Mouse (Mus musculus) layer of hippocampus, adult 9-10 months (tissue): ENCODE results near the gene Cpne9.
A peak's percentile ranks its signal among the peaks of the same experiment; 100 is the strongest.
"Not testable (repeated sequence)": the region's sequence is repeated elsewhere in the genome, so short reads cannot be mapped to it uniquely, and the experiment has no call there.

ENCODE experiments used
- DNase-seq: peaks from one replicate; pipeline ENCODE4 v3.0.0; 2022; ENCODE audit warnings: low spot score

Cpne9 gene

DNA sequence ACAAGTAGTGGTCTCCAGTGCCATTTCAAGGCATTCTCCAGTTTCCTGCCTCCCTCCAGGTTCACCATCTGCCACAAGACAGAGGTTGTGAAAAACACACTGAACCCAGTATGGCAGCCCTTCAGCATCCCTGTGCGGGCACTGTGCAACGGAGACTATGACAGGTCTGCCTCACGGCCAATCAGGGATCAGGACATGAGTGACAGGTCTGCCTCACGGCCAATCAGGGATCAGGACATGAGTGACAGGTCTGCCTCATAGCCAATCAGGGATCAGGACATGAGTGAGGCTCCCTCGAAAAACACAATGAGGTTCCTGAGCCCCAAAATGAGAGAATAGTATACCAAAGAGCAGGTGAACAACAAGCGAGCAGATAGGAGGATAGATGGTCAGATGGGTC lies 8.2 kb downstream of the Cpne9 start:
- DNase-seq = no peak

DNA sequence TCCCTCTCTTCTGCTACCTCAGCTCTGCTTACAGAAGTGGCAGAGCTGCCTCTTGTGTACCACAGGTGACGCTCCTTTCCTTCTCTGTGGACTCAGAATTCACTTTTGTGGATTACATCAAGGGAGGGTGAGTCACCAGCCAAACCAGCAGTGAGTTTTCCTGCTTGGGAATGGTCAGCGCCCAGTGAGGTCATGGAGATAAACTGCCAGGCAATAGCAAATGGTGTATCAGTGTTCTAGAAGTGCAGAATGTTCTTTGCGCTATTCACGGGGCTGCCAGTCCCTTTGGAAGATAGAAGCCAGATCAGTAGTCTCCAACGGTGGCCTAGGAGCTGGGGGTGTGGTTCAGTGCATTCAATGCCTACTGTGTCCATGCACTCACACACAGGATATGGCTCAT lies 10.8 kb downstream of the Cpne9 start:
- no peak for DNase-seq

- DNase-seq = no peak
These were observed 13.9 kb downstream of the Cpne9 start for GRCm38 (mm10) chr6:113296046-113296445.

GRCm38 (mm10) chr6:113296639-113297038 lies 14.5 kb downstream of the Cpne9 start:
- no peak for DNase-seq

- no peak for DNase-seq
These were observed 19.2 kb downstream of the Cpne9 start for GRCm38 (mm10) chr6:113301350-113301749.

DNA sequence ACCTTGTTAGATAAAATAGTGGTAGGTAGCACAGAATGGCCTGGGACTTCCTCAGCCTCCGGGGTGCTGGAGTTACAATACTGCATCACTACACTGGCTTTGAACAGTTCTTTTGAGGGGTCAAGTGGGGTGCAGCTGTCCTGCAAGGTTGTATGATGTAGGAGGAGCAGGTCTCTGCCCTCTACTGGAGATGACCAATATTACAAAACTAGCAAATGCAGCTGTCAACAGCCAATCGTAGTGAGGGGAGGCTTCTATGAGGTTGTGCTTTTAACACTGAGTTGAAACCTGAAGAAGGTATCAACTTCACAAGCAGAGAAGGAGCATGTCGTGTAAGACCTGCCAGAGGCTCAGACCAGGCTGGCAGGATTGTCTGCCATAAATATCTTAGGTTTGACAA lies 20.2 kb downstream of the Cpne9 start:
- no peak for DNase-seq

GRCm38 (mm10) chr6:113306322-113306985 lies 24.3 kb downstream of the Cpne9 start:
- DNase-seq = peak; percentile 97

- no peak for DNase-seq
These were observed 24.9 kb downstream of the Cpne9 start, which contains the start of gene Brpf1 for GRCm38 (mm10) chr6:113306986-113307349. Gene Brpf1, plus strand, starts transcription at chr6:113307137.

DNA sequence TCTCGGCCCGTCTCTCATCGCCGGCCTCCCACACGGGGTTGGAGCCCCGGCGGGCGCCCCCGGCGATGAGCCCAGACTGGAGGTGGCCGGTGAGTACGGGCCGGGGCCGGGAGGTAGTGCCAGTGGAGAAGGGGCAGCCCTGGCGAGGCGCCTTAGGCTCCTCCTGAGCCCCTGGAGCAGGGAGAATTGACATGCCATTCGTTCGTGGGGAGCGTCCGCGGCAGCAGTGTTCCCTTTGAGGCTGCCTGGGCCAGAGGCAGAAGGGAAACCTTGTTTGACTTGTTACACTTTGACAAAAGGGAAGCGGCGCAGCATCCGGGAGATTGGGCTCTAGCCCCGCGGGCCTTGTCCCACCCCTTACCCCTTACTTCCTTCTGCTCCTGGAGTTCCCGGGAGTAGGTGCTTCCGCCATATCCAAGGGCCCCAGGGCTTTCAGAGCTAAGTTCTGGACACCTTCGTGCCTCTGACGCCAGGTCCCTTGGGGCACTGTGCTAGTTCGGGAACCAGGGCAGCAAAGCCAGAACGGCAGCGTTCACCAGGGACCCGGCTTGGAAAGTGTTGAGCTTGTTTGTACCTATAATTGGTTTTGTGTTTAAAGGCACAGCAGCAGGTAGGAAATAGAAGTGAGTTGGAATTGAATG lies 25.5 kb downstream of the Cpne9 start:
- no peak for DNase-seq

- no peak for DNase-seq
These were observed 26.0 kb downstream of the Cpne9 start for GRCm38 (mm10) chr6:113308141-113308540.

DNA sequence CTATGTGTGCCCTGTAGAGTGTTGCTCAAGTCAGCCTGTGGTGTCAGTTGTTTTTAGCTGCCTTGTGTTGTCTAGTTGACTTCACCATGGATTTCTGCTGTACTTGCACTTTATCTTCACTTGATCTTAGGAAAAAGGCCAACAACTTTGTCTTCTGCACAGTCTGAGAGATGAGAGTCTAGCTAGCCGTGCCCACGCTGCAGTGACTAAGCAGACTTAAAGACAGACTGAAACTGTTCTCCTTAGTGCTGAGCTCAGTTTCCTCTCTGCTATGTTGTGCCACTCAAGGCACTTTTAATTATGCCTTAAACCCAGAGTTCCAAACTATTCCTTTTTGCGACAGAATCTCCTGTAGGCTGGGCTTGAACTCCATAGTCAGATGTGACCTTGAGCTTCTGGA lies 33.9 kb downstream of the Cpne9 start:
- no peak for DNase-seq

GRCm38 (mm10) chr6:113326533-113327315 lies 44.6 kb downstream of the Cpne9 start, which contains the start of gene Ogg1:
Gene Ogg1, plus strand, starts transcription at chr6:113326972.
- peak; percentile 97 for DNase-seq

DNA sequence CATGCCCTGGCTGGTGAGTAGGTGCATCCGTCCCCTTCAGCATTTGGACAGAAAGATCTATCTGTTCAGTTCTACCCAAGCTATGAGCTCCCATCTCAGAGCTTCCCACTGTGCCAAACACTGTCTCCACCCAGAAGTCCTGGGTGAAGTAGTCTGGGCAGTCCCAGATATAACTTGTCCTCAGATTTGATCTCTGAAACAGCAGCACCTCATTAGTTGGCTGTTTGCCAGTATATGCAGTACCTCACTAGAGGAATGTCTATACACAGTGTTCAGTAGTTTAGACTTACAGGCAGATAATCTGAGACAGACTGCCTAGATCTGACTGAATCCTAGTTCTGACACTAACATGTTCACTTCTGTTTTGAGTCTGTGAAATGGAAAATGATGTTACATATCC lies 47.3 kb downstream of the Cpne9 start:
- no peak for DNase-seq

GRCm38 (mm10) chr6:113330547-113330946 lies 48.4 kb downstream of the Cpne9 start:
- DNase-seq = no peak

GRCm38 (mm10) chr6:113331721-113332120 lies 49.6 kb downstream of the Cpne9 start:
- DNase-seq = no peak

DNA sequence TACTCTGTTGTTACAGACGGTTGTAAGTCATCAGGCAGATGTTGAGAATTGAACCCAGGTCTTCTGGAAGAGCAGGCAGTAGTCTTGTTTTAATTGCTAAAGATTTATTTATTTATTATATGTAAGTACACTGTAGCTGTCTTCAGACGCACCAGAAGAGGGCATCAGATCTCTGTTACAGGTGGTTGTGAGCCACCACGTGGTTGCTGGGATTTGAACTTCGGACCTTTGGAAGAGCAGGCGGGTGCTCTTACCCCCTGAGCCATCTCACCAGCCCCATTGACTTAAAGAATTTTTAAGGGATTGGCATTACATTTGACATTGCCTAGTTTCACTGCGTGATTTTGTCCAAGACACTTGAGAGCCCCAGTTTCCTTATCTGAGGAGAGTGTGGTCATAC lies 50.6 kb downstream of the Cpne9 start:
- not testable (repeated sequence) for DNase-seq

DNA sequence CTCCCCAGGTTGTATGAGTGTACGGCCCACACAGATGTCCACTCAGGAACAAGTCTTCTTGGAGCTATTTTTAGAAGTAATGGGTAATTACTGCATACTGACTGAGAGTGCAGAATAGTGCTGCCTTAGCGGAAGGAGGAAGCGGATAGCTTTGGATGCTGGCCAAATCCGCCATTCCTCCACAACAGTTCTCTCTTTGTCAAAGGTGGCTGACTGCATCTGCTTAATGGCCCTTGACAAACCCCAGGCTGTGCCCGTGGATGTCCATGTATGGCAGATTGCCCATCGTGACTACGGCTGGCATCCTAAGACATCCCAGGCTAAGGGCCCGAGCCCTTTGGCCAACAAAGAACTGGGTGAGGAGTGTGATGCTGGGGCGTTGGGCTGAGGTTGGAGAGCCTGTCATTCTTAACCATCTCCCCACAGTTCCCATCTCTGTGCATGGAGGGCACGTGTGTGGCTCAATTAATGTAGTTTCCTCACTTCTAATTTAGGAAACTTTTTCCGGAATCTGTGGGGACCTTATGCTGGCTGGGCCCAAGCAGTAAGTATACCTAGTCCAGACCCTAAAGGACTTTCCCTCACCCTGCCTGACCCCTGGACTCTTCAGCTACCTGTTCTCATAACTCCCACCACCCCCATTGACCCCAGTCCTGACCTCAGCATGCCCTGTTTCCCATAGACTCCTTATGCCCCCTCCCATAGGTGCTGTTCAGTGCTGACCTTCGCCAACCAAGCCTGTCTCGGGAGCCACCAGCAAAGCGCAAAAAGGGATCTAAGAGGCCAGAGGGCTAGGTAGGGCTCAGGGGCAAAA lies 51.2 kb downstream of the Cpne9 start:
- no peak for DNase-seq

DNA sequence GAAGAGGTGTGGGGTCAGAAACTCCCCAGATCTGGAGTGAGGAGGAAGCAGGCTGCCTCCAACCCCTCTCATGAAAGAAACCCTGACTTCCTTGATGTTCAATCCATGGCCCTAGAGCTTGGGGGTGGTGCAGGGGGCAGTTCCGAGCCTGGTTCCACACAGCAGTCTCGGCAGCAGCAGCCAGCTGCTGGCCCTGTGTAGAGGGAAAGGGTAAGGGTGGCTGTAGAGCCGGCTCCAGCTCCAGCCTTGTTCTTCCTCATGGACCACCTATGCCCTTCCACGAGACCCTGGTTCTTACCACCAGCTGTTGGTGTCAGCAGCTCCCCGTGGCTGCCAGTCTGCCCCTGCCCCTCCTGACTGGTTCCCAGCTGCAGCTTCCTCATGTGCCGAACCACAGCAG lies 52.1 kb downstream of the Cpne9 start:
- no peak for DNase-seq

GRCm38 (mm10) chr6:113336852-113337620 lies 54.9 kb downstream of the Cpne9 start:
- DNase-seq = no peak

- DNase-seq = no peak
These were observed 59.5 kb downstream of the Cpne9 start for GRCm38 (mm10) chr6:113341574-113341973.

DNA sequence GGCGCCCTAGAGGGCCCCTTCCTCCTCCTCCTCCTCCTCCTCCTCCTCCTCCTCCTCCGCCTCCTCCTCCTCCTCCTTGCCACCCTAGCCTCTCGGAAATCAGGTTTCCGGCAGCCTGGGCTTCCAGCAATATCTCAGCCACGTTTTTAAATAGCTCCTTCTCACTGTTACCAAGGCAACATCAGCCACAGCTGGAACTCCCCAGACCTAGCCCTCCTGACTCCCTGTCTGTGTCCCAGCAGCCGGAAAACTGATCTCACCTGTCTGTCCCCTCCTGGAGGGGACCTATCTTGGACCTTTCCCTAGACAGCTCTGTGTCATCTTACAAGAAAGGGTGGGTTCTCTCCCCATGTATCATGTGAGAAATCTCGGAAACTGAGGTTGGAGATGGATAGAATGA lies 60.2 kb downstream of the Cpne9 start:
- no peak for DNase-seq
